Mouse (Mus musculus) CD4-positive, CD25-positive, alpha-beta regulatory T cell, adult 2 months (primary cell): ENCODE measurements at regions not wholly inside any gene's neighbourhood (a gene's known extent, or its start where the extent isn't known, plus 50 kb on each side); places are given as distances from the start of the nearest gene placed in this dataset.
A peak's percentile ranks its signal among the peaks of the same experiment; 100 is the strongest.

Experiments used
- DNase-seq: peaks from one replicate; pipeline ENCODE4 v3.0.0-alpha.2; 2012; ENCODE audit warnings: low read depth, low spot score

- peak; percentile 72 for DNase-seq
These were observed 55.5 kb upstream of the Trio start for GRCm38 (mm10) chr15:28081147-28081546.

DNA sequence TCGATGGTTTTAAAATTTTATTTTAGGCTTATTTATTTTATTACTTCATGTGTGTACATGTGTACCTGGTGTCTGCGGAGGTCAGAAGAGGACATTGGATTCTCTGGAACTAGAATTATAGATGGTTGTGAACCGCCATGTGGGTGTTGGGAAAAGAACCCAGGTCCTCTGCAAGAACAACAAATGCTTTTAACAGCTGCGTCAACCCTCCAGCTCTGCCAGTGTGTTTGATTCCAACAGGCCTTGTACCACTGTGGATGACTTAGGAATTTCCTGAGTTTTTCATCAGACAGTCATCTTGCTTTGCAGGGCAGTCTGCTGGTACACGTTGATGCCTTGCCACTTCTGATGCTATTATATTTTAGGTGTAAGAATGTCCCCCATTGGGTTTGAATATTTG lies 56.8 kb upstream of the Trio start:
- DNase-seq, result no peak

GRCm38 (mm10) chr15:28105956-28106355 lies 80.3 kb upstream of the Trio start:
- no peak for DNase-seq

- no peak for DNase-seq
These were observed 84.3 kb upstream of the Trio start for GRCm38 (mm10) chr15:28109916-28110315.

GRCm38 (mm10) chr15:28113491-28113890 lies 87.8 kb upstream of the Trio start:
- DNase-seq, result no peak

- DNase-seq, result no peak
These were observed 88.6 kb upstream of the Trio start for GRCm38 (mm10) chr15:28114180-28114747.

DNA sequence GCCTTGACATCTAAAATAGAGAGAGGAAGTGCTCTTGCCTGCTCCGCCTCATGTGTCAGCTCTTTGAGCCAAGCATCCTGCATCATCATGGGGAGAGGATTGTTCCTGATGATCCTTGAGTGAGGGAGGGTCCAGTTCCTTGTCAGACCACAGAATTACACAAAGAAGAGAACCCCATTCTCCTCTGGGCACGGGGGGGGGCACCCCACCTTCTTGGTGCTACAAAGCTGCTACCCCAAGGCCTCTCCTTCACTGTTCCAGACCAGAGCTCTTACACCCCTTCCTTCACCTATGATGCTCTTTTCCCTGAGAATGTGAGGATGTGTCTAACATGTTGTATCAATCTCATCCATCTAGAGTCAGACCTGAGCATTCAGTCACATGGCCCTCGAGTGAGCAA lies 76.7 kb upstream of the Dnah5 start:
- DNase-seq, result no peak

GRCm38 (mm10) chr15:28129536-28129935 lies 74.0 kb upstream of the Dnah5 start:
- DNase-seq, result no peak

DNA sequence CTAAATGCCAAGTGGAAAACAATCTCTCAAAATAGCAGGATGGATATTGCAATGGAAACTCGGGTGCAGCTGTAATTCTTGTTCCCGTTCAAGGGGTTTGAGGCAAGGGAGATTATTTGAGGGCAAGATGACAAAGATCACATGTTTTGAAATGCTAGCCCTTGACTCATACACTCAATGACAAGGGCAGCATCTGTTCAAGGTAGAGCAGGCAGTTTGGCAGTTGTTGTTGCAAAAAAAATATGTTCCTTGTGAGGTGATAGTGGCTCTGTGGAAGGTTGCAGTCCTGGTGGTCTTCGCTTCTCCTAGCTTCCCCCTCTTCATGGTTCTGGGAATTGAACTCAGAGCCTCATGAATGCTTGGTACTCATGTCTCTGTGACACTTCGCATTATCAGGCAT lies 72.0 kb upstream of the Dnah5 start:
- DNase-seq, result no peak

DNA sequence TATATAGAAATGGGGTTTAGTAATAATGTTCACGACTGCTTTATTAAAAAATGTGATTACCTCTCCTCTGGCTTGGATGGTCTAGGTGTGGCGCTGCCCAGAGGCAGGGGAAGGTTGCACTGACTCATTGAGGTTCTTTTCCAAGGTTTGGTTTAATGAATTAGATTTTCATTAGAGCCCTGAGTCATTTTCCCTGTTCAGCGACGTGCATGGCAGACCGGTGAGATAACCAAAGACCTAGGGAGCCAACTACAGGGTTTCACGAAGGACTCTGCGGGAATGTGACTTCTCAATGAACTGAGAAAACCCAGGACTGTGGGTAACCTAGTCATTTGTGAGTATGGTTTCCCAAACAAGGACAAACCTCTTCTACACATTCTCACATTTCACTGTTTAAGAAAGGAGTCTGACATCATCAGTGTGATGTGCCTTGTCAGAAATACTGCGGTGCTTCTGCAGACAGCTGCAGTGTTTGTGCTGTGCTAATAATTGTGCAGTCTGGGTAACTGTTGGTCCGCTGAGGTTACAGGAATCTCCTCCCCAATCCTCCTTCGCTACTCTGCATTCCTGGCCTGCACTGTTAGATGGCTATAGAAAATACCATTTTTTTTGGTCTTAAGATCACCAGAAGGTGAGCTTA lies 70.3 kb upstream of the Dnah5 start:
- DNase-seq, result no peak

DNA sequence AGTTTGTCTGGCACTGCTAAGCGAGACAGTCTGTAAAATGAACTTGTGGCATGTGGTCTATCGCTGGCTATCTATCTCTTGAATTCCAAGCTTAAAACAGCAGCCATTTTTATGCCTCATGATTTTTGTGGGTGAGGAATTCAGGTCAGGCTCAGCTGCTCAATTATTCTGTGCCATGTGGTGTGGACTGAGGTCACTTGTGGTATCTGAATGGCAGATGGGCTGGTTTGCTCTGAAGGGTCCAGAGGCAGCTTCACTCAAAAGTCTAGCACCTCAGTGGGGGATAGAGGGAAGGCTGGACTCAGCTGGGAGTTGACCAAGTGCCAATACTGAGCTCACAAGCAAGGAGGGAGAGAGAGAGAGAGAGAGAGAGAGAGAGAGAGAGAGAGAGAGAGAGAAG lies 69.3 kb upstream of the Dnah5 start:
- DNase-seq, result no peak

DNA sequence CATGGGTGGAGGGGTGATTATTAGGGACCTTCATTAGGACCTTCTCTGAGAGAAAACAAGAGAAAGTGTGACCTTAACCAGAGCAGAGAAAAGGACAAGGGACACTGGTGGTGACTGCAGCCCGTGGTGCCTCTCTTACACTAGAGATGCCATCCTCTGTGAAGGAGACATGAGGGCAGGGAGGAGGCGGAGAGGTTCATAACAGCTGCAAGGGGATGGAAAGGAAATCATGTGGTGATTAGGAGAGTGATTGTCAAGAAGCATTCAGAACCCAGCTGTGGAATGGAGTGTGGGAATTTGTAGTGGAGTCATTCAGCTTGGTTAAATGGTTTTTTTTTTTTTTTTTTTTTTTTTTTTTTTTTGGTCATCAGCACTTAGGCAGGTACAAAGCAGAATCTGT lies 64.7 kb upstream of the Dnah5 start:
- no peak for DNase-seq

DNA sequence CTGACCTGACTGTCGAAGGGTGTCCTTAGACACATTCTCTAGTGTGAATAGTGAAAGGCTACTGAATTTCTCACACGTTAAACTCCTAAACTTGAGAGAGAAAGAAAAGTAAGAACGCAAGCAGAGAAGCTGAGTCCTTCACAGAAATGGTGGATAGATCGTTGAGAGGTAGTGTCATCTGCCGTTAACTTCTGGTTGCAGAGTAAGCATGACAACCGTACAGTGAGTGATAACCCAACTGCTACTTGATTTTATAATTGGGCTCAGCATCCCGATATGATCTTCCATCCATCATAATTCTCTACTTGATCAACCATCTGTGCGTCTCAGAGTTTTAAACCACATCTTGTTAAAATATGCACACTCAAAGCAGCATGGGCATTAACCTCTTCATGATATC lies 63.3 kb upstream of the Dnah5 start:
- DNase-seq, result no peak

DNA sequence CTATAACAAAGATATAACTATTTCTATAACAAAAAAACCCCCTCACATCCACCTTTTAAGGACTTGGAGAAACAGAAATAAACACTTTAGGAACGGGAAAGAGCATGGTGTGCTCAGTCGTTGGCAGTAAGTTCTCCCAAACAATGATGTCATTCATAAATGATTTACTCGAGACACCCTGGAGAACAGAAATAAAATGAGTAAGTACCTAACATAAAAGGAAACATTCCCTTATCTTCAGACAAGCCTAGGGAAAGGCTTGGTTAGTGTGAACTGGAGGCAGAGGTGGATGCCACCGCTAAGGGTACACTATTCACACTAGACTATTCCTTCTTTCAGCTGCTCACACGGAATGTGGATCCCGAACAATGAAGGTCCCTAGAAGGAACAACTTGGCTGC lies 62.2 kb upstream of the Dnah5 start:
- no peak for DNase-seq

DNA sequence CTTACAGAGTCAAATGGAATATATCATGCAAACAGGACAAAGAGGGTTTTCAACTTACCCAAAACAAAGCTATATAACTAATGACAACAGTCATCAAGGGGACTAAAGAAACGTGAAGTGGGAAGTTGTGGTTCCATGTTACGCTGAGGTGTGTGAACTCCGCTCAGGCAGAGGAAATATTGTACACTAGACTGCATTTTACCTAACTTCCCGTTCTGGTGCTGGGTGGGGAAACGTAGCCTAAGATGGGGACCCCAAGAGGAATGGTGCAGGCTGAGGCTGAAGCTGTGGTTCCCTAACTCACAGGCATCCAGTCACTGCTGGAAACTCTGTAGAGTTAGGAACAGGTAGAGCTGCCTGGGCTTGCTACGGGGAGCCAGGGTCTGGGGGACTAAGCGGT lies 59.3 kb upstream of the Dnah5 start:
- DNase-seq, result no peak

GRCm38 (mm10) chr15:28144846-28145245 lies 58.7 kb upstream of the Dnah5 start:
- DNase-seq, result no peak

GRCm38 (mm10) chr15:28151678-28152077 lies 51.9 kb upstream of the Dnah5 start:
- no peak for DNase-seq
